Mouse (Mus musculus) gastrocnemius, postnatal 36 days (tissue): ENCODE data around the gene Glb1l3. TPM values are rescaled to one million over a fixed set of nuclear protein-coding genes. Genes with fewer than 3 reads are reported as not detected.
"Not testable (repeated sequence)": the region's sequence is repeated elsewhere in the genome, so short reads cannot be mapped to it uniquely, and the experiment has no call there.

ENCODE experiments used
- DNase-seq, 2 experiments: peaks; one replicate each; pipeline ENCODE4 v3.0.0; 2022
- intact Hi-C: fragments of 180-260 bp; cut with DNase I; formaldehyde crosslinking; loops from one replicate; pipeline ENCODE4 v1.15.1; 2025
- long read RNA-seq, 2 experiments: library from polyadenylated mRNA; stranded (forward); transcript quantifications; one replicate each; pipeline ENCODE4 v2.0.0; 2021
- total RNA-seq, 2 experiments: library from RNA; stranded (reverse); gene quantifications; 2 replicates each; pipeline ENCODE4 v1.2.3; 2021

Glb1l3 gene
- not detected for total RNA-seq
- long read RNA-seq, experiment 1, result 0 reads
- long read RNA-seq, experiment 2, result 0 reads

DNA sequence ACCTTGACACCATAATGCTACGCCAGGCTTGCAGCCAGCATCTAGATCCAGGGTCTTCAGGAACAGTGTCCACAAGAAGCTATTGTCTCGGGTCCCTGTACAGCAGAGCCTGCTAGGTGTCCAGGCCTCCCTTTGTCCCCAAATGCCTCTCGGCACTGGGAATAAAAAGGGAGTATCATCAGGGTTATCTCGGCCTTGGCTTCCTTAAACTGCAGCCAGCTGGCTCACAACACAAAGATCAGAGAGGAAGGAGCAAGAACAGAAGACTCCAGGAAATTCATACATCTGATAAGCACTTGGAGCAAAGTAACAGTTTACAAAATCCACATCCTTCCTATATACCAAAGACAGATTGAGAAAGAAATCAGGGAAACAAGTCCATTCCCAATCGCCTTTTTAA lies at the start of gene Glb1l3:
TSS of gene Glb1l3 (minus strand) at position 140 of the 400 bp plus-strand sequence.
- no peak for DNase-seq
- intact Hi-C loops, result no loop called here

GRCm38 (mm10) chr9:26869856-26870255 lies 9.2 kb upstream of the Glb1l3 start:
- intact Hi-C loops, DNase-seq: not testable (repeated sequence)

- DNase-seq, result no peak
- intact Hi-C loops, result no loop called here
Measured at GRCm38 (mm10) chr9:26831089-26831488, 29.6 kb downstream of the Glb1l3 start.

GRCm38 (mm10) chr9:26819942-26820341 lies 40.7 kb downstream of the Glb1l3 start:
- intact Hi-C loops, result no loop called here
- no peak for DNase-seq

DNA sequence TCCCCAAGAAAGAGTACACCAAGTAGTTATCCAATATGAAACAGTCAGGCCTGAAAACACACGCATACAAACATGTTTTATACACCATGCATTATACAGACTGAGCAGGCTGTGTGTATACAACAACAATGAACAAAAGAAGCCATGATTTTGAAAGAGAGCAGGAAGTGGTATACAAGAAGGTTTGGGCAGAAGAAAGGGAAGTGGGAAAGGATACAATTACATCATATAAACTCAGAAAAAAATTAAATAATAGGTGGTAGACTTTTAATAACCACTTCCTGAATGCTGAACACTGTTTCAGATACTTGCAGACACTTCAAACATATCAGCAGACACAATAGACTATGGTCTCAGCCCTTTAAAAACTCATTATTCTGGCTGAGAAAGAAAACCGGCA lies 52.0 kb downstream of the Glb1l3 start:
- no peak for DNase-seq
- intact Hi-C loops, result no loop called here

- DNase-seq, result peak; percentile 73 to 81
- intact Hi-C loops, result no loop called here
Measured at GRCm38 (mm10) chr9:26805935-26806666, 54.6 kb downstream of the Glb1l3 start, which contains the start of gene Glb1l2. Glb1l2 (minus strand) TSS chr9:26806468.

GRCm38 (mm10) chr9:26804321-26804720 lies 56.4 kb downstream of the Glb1l3 start:
- DNase-seq, result no peak
- intact Hi-C loops, result no loop called here

- intact Hi-C loops, result no loop called here
- DNase-seq, result no peak
Measured at GRCm38 (mm10) chr9:26800357-26800756, 60.3 kb downstream of the Glb1l3 start.

- intact Hi-C loops, result no loop called here
Measured at GRCm38 (mm10) chr9:26798731-26799130, 62.0 kb downstream of the Glb1l3 start.

DNA sequence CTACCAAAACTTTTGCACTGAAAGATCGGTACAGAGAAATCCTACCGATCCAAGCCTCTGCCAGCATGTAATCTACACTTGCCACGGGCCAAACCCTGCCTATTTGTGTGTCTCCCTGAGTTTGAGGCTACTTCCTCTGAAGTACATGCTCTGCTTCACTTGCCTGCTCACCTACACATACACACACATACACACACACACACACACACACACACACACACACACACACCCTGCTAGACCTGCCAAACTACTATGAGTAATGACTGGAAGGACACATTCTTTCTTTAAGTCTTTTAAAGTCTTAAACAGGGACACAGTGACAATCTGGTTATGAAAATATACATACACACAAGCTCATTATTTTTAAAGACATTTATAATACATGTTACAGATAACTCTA lies 62.5 kb downstream of the Glb1l3 start:
- no peak for DNase-seq
- intact Hi-C loops, result no loop called here

More at GRCm38 (mm10) chr9:26798731-26799130, 62.0 kb downstream of the Glb1l3 start:
- no peak for DNase-seq

GRCm38 (mm10) chr9:26792829-26793228 lies 67.9 kb downstream of the Glb1l3 start:
- DNase-seq, result peak in 1 of 2 experiments; percentile 42
- intact Hi-C loops, result no loop called here

DNA sequence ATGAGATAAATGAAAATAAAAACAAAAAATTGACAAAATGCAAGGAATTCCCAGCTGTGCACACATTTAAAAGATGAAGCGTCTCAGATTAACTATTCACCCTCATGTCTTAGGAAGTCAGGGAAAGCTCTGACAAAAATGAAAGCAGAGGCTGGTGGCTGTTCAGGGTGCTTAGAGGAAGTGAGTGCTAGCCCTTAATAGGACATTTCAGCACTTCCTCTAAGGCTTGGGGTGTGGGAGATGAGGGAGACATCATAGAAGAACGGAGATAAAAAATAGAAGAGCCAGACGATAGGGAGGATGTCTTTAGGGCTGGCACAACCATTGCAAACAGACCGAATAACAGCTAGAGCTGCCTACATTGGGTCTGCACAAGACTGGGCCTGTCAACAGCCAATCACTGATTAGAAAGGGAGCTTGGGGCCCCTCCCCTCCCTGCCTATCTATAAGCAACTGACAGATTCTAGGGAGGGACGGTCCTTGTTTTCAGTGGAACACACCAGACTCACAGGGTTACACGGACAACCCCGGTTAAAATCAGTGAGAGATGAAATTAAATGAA lies 77.2 kb downstream of the Glb1l3 start:
- intact Hi-C loops, result no loop called here
- no peak for DNase-seq

- intact Hi-C loops, result loop anchor here (10.0 kb wide), 1 partner anchor 1084 kb away; no protein-coding TSS in a partner anchor
- peak in 1 of 2 experiments; percentile 26 for DNase-seq
Measured at GRCm38 (mm10) chr9:26778421-26778820, 82.3 kb downstream of the Glb1l3 start.

GRCm38 (mm10) chr9:26776122-26776902 lies 84.4 kb downstream of the Glb1l3 start:
- DNase-seq, result no peak

GRCm38 (mm10) chr9:26775700-26776099 lies 85.0 kb downstream of the Glb1l3 start:
- intact Hi-C loops, result loop anchor here (2.0 to 10.0 kb wide), 2 partner anchors 1081 to 1119 kb away; no protein-coding TSS in a partner anchor
- no peak for DNase-seq

More at GRCm38 (mm10) chr9:26776122-26776902, 84.4 kb downstream of the Glb1l3 start:
- intact Hi-C loops, result loop anchor here (10.0 kb wide), 1 partner anchor 1082 kb away; no protein-coding TSS in a partner anchor

- DNase-seq, result no peak
- intact Hi-C loops, result no loop called here
Measured at GRCm38 (mm10) chr9:26768181-26768580, 92.5 kb downstream of the Glb1l3 start.

Other genes starting within 250 kb of the Glb1l3 start
- under 1 TPM; 0.43 to 0.94 TPM for gene B3gat1, start 127.2 kb downstream of the Glb1l3 start, total RNA-seq
- gene Glb1l2, start 54.4 kb downstream of the Glb1l3 start, total RNA-seq, result 1 to 10 TPM; 5.8 to 6.1 TPM
- not detected for gene Gm1110, start 62.2 kb upstream of the Glb1l3 start, total RNA-seq
- gene Acad8, start 138.7 kb upstream of the Glb1l3 start, total RNA-seq, result 10 to 100 TPM; 32.5 to 35.1 TPM
- gene Thyn1, start 138.8 kb upstream of the Glb1l3 start, total RNA-seq, result 10 to 100 TPM; 17.5 to 23.4 TPM
- gene Vps26b, start 169.2 kb upstream of the Glb1l3 start, total RNA-seq, result 10 to 100 TPM; 24.7 to 24.8 TPM
- 1 to 10 TPM; 5.6 to 6.3 TPM for gene Ncapd3, start 169.3 kb upstream of the Glb1l3 start, total RNA-seq